Mouse (Mus musculus) embryo, embryonic 11 days (tissue): ENCODE measurements around the gene Pias1.

Experiments
- DNase-seq: peaks from one replicate; pipeline ENCODE4 v3.0.0-alpha.2; 2015

The Pias1 gene

DNA sequence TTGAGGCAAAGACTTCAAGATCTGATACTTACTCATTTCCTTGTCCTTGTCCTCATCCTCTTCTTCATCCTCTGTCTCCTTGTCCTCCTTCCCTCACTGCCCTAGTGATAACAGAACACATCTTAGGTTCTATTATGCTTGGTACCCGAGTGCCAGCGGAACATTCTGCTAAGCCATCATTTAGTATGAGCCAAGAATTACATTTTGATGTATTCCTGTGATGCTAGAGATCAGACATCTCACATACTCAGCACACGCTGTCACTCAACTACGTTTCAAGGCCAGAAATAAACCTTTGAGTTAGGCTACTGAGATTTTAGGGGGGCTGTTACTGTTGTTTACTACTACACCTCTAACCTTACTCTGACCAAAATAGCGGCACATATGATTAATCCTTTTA is at the start of gene Pias1:
Pias1 (minus strand) TSS at position 101 of the 400 bp plus-strand sequence.
- no peak for DNase-seq

DNA sequence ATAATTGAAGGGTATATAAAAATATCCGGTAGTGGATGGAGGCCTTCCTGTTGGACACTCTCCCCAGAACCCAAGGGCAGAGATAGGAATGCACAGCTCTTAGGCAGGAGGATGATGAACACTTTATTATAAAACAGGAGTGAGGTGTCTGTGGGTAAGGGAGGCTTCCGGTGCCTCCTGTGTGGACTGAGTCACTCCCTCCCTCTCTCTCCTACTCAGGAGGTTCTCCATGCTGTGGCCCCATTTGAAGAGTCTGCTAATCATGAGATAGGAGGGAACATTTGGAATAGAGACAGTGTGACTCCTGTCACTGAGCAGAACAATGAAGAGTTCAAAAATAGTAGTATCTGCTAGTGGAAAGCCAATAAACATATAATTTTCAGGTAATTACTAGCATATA is 47.7 kb upstream of the Pias1 start:
- no peak for DNase-seq

DNA sequence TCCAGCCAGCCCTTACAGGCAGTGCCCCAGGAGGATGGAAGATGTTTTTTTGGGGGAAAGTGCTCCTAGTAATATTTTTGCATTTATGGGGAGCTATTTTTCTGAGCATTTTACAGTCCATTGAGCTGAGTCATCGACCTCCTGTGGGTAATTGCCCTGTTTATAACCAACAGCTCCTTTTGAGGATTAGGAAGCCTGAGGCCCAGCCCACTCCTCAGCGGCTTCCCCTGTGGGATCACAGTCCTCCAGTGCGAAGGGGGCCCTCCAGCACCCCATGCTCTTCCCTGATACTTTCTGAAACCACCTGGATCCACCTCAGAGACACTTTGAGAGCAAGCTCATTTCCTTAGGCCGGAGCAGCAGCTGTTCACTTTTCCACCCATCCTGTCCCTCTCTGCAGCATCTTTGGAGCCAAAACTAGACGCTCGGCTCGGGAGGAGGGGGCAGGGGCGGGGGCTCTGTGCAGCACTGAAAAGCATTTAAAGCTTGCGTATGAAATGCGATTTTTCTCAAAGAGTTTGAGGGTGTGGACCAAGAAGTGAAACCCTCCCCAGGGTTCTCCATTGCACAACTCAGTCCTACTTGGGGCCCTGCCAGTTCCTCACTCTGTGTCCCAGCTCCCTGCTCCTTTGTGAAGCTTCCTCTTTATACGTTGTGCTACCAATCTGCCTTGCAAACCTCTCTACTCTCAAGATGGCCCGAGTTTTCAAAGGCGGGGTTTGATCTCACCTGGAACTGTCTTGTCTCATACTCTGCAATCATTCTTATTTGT is 43.5 kb upstream of the Pias1 start:
- no peak for DNase-seq

DNA sequence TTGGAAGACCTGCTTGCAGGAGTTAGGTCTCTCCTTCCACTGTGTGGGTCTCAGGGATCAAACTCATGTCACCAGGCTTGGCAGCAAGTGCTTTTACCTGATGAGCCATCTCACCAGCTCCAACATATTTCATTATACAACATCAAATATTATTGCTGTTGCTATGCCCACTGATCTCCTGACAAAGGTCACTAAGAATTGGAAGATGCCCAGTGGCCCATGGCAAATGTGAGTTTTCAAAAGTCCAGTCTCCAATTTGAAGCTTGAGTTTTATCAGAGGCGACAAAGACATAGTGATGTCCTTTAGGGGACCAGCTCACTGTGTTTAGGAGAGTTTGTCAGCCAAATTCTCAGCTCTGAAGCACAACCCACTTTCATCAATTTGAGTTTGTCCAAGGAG is 34.8 kb upstream of the Pias1 start:
- DNase-seq, result no peak

DNA sequence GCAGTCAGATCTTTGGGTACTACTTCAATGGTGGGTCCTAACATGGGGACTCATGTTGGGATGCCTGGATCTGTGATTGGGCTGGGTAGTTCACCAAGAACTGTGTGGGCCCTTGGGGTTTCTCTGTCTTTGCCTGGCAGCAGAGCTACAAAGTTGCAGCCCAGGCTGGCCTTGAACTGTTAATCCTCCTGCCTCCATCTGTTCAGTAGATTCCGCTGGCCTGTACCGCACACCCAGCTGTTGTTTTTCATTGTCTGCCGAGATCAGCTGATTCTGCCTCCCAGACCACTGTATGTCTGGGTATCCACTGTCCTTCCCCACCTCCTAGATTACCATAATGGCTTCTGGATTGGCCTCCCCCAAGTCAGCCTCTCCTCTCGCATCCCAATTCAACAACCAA is 19.6 kb upstream of the Pias1 start:
- no peak for DNase-seq

DNA sequence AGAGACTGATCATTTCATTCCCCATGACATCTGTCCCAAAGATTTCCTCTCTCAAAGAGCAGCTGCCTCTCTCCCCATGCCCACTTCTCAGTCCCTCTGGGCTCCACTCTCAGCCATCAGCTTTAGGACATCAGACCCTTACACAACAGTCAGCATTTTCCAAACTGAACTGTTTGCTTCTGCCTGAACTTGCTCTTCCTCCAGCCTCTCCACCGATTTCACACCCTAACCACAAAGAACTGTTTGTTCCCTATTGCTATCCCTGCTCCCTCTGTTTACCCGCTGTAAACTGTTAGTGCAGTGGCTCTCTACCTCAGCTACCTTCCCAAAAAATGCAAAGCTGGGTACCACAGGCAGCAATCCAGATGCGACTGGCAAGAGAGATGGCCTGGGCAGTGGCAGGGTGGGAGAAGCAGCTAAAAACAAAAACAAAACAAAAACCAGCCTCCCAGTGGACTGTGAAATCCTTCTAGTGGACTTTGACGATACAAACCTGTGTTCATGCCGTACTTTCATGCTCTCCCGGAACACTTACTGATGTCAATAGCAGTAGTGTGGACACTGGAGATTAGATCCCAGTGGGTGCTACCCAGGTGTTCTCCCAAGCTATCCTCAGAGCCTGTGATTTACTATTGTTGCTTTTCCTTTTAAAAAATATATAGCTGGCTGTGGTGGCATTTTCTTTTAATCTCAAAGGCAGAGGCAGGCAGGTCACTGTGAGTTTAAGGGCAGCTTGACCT is 18.5 kb upstream of the Pias1 start:
- DNase-seq, result no peak

DNA sequence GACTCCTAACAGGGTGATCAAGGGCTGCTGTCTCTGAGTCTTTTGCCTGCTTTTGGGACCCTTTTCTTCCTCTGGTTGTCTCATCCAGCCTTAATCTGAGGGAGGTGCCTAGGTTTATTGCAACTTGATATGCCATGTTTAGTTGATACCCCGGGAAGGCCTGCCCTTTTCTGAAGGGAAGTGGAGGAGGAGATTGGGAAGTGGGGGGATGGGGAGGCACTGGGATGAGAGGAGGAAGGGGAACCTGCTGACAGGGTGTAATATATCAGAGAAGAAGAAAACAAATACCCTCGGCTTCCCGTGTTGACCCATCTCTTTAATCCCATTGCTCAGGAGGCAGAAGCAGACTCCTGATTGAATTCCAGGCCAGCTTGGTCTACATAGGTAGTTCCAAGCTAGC is 10.8 kb upstream of the Pias1 start:
- DNase-seq, result no peak

DNA sequence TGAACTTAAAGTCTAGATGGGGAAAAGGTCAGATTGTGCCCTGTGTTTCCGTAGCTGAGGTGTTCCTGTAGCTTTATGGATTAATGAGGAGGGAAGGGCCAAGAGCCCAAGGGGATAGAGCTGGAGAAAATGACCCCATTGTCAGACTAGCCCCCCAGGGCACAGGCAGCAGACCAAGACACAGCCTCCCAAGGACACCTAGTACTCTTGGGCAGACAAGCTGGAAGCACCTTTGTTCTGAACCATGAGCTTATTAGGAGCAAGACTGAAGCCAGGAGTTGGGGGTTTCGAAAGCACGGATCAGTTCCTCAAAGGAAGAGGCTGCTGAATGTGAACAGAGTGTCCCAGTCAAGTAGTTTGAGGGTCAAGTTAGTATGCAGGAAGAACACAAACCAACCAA is 9.9 kb upstream of the Pias1 start:
- no peak for DNase-seq

DNA sequence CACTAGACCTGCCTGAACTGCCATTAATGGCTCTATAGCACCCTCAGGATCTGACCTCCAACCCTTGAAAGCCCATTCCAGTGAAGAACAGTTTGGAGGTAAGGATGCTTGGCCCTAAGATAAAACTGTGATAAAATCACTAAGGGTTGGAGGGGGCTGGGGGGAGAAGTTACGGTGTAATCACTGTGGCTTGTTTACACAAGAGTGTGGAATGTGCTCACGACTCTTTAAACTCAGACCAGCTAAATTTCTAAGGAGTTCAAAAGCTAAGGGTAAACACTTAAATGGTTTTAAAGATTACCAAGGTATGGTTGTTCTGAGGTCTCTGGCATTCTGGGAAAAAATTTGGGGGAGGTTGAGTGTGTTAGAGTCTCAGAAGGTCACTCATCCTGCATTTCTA is 7.5 kb upstream of the Pias1 start:
- DNase-seq, result no peak

DNA sequence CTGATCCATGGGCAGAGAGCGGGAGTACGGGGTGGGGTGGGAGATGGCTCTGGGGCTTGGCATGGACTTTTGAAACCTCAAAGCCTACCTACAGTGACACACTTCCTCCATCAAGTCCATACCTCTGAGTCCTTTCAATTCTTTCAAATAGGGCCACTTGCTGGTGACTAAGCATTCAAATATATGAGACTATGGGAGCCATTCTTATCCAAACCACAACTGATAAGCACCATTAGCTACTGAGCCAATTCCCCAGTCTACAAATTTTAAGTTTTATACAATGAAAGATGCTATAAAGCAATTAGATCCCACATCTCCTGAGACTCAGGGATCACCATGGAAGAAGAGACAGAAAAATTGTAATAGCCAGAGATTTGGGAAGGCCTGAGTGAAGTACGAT is 2.4 kb upstream of the Pias1 start:
- DNase-seq, result no peak

DNA sequence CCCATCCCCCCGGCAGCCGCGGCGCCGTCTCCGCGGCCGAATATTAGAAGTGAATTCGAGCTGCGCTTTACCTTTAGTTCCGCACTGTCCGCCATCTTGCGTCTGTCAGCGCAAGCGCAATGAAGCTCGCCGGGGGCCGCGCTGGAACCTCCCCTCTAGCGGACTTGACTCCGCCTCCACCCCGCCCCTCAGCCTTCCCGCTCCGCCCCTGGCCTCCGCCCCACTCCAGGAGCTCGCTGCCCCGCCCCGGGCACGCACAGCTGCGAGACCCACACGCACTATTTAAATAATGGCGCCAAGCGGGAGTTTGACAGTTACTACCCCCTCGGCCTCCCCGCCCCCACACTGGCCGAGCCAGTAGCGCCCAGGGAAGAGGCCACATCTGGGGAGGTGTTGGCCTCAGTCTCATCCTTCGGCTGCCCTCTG is 6.9 kb downstream of the Pias1 start:
- DNase-seq, result peak; percentile 97

DNA sequence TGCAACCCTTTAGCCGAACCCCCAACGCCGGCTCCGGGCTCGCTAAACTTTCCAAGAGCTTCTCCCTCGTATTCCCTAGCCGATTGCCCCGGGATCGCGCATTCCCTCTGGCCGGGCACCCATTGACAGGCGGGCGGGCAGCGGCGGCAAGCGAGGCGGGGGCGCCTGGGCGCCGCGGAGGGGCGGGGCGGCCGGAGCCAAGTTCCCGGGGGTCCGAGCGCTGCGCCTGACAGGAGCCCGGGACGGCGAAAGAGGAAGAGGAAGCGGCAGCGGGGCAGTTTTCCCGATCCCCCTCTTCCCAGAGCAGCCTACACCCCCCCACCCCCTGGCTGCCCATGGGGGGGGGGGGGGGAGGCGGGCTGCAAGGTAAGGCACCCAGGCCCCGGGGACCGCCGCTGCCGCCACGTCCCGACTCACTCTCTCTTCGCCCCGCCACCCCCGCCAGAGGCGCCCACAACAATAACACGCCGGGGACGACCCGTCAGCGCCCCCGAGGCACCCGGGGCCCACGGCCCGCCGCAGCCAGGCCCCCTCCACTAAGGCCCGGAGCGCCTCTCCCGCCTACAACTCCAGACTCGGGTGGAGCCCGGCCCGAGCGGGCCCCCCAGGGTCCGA is 7.5 kb downstream of the Pias1 start:
- DNase-seq, result peak; percentile 73

DNA sequence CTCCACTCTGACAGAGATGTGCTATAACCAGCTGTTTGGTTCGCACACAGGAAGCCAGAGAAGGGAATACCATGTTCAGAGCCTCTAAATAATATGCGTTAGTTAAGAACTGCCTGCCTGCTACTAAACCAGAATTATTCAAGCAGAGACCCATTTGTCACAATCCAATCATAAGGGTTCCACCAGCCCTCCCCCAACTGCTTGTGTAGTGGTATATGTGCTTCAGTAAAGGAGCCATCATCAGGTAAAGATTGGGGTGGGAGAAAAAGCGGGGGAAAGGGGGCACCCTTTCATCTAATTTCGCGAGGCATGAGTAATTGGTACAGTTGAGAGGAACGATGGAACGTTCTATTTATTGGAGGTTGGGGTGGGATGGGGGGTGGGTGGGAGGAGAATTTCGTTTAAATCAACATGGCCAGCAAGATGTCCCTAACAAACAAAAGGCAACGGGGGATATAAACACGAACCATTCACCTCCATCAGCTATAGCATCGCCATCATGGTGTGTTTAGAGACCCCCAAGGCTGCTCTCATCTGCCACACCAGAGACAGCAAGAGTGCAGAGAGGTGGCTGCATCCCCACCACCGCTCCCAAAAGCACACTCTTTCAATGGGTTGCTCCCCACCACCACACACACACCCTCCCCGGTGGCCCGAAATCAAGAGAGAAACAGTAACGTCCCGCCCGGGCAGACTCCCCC is 8.1 kb downstream of the Pias1 start:
- peak; percentile 8 for DNase-seq

DNA sequence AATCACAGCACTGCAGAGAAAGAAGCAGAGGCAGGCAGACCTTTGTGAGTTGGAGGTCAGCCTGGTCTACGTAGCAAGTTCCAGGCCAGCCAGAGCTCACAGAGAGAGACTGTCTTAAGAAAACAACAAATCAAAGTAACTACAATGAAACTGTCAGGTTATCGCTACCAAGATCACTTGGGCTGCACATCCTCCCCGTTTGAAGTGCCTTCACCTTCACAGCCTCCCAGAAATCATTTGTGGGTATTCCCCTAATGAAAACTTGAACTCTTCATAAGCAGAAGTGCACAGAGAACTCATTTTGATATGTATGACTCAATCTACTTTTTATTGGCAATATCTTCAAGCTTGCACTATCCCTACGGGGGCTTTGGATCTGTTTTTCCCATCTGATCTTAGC is 10.6 kb downstream of the Pias1 start:
- DNase-seq, result no peak

DNA sequence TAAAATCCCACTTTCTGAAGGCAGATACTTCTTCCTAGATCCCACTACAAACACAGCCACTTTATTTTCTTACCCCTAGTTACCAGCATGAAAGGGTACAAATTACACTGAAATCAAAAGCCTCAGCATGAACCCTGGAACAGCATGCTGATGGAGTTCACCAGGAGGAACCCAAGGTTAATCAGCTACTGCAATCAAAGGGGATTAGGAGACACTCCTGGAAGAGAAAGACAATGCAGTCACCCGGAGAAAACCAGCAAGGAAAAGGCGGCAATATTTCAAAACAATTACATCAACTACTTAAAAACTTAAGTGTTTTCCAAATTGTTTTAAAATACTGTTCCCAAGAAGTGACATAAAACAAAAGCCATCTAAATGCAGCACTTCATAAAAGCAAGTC is 11.9 kb downstream of the Pias1 start:
- DNase-seq, result no peak

DNA sequence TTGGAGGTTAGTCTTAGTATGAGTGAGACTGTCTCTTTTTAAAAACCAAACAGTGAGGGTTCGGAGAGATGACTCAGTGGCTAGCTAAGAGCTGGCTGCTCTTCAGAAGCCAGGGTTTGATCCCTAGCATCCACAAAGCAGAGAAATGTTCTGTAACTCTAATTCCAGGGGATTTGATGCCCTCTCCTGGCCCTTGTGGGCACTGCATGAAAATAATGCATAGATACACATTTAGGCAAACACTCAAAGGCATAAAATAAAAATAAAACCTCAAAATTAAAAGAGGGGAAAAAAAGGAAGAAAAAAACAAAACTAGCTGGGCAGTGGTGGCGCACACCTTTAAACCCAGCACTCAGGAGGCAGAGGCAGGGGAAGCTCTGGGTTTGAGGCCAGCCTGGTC is 13.3 kb downstream of the Pias1 start:
- peak; percentile 25 for DNase-seq

DNA sequence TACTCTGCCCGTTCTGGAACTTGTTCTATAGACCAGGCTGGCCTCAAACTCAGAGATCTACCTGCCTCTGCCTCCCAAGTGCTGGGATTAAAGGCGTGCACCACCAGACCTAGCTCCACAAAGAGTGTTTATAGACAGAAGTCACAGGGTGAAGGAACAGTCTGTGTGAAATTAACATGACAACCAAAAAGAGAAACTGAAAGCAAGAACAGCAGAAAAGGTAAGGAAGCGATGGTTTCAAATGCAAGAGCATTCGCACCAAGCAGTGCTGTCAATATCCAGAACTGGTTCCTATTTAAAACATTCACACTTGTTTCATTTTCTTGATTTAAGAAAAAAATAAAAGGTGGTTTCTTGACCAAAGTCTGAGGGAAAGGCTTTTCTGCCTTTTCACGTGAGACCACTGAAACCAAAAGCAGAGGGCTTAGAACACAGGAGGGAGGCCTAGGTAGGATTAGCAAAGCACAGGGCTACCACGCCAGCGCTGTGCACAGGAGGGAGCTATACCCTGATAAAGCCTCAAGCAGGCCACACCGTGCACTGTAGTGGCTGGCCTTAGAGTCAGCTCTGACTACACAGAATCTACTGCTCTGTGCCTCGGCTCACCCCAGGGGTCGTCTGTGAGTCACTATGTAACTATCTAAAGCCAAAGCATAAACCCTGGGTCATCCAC is 15.5 kb downstream of the Pias1 start:
- peak; percentile 42 for DNase-seq

DNA sequence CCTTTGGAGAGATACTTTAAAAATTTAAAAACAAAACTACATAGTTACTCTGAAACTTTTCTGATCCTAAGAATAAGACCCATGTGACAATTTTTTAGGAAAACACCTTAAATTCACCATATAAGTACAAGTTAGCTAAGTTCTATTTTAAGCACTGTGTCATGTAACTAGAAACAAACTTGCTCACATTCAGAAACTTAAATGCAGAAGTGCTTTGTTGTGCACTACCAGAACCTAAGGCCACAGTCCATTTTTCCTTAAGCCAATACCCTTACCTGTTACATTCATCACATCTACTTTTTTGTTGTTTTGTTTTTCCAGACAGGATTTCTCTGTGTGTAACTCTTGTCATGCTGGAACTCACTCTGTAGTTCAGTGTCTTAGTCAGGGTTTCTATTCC is 17.4 kb downstream of the Pias1 start:
- DNase-seq, result no peak

DNA sequence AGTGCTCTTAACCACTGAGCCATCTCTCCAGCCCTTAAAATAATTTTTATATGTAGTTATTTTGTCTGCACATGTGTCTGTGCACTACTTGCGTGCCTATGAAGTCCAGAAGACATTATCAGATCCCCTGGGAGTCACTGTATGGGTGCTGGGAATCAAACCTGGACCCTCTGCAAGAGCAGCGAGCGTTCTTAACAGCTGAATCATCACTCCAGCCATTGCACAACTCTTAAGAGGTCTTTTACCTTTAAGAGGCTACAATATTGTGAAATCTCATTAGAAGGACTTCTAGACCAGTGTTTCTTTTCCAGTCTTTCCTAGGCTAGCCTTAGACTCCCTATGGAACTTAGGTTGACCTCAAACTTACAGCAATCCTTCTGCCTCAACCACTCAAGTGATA is 21.7 kb downstream of the Pias1 start:
- DNase-seq, result no peak

DNA sequence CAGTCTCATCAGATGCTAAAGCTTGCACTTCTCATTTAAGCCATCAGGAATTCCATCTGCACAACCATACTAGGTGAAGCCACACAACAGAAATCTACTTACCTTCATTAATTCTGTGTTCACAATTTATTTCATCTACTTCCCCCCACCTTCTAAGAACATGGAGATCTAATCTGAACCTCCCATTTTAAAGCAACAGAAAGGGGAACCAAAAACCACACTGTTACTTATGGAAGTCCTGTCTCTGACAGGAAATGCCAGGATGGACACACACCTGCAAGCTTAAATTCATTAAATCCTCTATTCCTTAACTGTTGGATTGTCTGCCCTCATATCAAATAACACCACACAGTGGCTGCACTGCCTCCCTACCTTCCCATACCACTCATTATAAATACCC is 35.0 kb downstream of the Pias1 start:
- DNase-seq, result no peak

DNA sequence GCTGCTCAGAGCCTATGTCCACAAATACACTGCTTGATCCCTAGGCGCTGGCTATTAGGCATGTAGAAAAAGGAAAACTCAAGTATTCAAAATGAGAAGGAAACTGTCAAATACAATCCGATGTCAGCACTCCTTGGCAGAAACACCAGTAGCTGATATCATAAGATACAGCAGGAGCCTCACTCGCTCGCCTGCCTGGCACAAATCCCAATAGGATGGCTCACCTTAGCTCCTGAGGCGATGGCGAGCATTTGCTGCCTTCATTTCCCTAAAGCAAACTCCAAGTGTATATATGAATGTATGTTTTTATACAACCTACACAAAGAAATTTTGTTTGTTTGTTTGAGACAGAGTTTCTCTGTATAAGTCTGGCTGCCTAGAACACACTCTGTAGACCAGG is 42.4 kb downstream of the Pias1 start:
- no peak for DNase-seq

DNA sequence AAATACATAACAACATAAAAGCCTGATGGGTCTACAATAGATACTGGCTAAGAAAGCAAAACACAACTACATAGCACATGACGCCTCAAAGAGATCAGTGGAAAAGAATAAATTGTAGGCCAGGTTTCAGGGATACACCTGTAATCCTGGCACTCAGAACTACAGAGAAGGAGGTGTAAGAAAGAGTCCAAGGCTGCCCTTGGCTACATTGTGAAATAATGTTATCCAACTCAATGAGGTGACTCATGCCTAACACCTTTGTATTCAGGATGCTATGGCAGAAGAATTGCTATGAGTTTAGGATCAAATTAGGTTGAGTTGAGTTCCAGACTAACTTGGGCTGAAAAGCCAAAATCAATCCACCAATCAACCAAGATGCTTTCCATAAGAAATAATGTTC is 43.7 kb downstream of the Pias1 start:
- DNase-seq, result no peak

DNA sequence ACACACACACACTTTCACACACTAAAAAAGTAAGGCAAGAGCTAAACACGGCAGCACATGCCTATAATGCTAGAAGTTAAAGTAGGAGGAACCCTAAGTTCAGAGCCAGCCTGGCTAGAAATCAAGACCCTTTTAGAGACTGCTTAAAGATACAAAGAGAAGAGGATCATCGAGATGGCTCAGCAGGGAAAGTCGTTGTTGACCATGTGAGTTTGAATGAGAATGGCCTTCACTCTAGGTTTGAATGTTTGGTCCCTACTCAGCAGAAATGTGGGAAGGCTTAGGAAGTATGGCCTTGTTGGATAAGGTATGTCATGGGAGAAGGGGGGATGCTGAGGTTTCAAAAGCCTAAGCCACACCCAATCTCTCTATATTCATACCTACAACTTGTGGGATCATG is 46.8 kb downstream of the Pias1 start:
- no peak for DNase-seq
